Mouse (Mus musculus): ENCODE measurements at regions not wholly inside any gene's neighbourhood (a gene's known extent, or its start where the extent isn't known, plus 50 kb on each side); places are given as distances from the start of the nearest gene placed in this dataset.

DNA sequence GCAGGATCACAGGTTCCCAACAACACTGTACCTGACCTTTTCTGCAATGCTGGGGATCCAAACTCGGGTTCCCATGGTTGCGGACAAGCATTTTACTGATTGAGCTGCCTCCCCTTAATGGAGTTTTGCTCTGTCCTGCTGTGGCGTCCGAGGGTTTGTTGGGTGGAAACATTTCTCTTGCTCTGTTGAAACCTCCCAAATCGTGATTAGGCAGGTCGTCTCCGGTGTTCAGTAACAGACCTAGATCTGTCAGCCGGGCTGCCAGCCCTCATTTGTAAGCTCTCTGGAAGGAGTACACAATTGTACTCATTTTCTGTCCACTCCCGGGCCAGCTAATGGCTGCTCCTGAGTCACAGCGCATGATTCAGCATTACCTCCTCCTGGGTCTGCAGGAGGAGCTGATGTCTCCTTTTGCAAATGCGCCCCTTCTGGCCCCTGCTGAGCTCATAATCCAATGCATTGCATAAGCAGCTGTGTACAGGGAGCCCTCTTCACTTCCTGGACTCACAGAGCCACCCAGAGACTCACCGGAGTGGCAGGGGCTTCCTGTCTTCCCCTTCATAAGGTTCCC is 49.8 kb upstream of the Sipa1l2 start:
- Histone ChIP-seq H3K4me1 (peaks cover 14% of the 10 kb centered on the region), H3K4me3 (no peak overlapping the region), H3K27me3 (no peaks in the 10 kb centered on the region), H3K9ac (no peak overlapping the region), H3K27ac (peak overlapping the region; percentile 19; the same call in 1 of the 2 replicates), H3K9me3 (replicated peaks) (no peaks in the 10 kb centered on the region), H3K4me2 (no peak overlapping the region), H3K36me3 (ENCODE audit: poor library complexity, severe bottlenecking) (no peaks in the 10 kb centered on the region)
- no peak for ATAC-seq
- WGBS: 30% methylated on average over 12 of the region's 12 CpGs
